Mouse (Mus musculus): ENCODE data around the gene Gm17657. TPM values are rescaled to one million over a fixed set of nuclear protein-coding genes. Genes with fewer than 3 reads are reported as not detected.

Gm17657 gene
- polyA plus RNA-seq, 1 experiment from 2014 or later, result not detected

- H3K4me1 ChIP-seq (ENCODE audit: control insufficient read depth, low read depth, low read length), result peaks cover 31% of the 10 kb centered on the region
- H3K4me2 ChIP-seq (ENCODE audit: low read depth, low read length), result peak overlapping the region; percentile 84
- no peaks in the 10 kb centered on the region for H3K9me3 ChIP-seq (replicated peaks; ENCODE audit: control insufficient read depth, low read length)
- no peaks in the 10 kb centered on the region for H3K27me3 ChIP-seq (ENCODE audit: control insufficient read depth, insufficient read depth, low read depth, low read length)
- H3K36me3 ChIP-seq (ENCODE audit: control insufficient read depth, insufficient read depth), result peaks cover 17% of the 10 kb centered on the region
- H3K4me3 ChIP-seq (ENCODE audit: low read depth, low read length), result peak overlapping the region; percentile 81
- H3K9ac ChIP-seq (ENCODE audit: low read depth, low read length), result peak overlapping the region; percentile 90
- 67% methylated on average over 8 of the region's 8 CpGs for whole genome bisulfite sequencing (ENCODE audit: insufficient replicate concordance)
- no peak; the same call in 1 of the 2 replicates for ATAC-seq (ENCODE audit: low read depth)
- H3K27ac ChIP-seq (ENCODE audit: low read length), result peak overlapping the region; percentile 95
These were observed 61.0 kb downstream of the Gm17657 start for GRCm38 (mm10) chr17:29488257-29488977.

- WGBS (ENCODE audit: insufficient replicate concordance), result 53% methylated on average over 3 of the region's 3 CpGs
- no peaks in the 10 kb centered on the region for H3K27me3 ChIP-seq (ENCODE audit: control insufficient read depth, insufficient read depth, low read depth, low read length)
- peaks cover 29% of the 10 kb centered on the region for H3K4me1 ChIP-seq (ENCODE audit: control insufficient read depth, low read depth, low read length)
- H3K4me3 ChIP-seq (ENCODE audit: low read depth, low read length), result no peak overlapping the region
- no peaks in the 10 kb centered on the region for H3K36me3 ChIP-seq (ENCODE audit: control insufficient read depth, insufficient read depth)
- no peak for ATAC-seq (ENCODE audit: low read depth)
- H3K9ac ChIP-seq (ENCODE audit: low read depth, low read length), result peak overlapping the region; percentile 21; the same call in 1 of the 2 replicates
- H3K27ac ChIP-seq (ENCODE audit: low read length), result 0 out of 2 replicates have a peak overlapping the region, but pooled peaks have one; percentile 9
- H3K4me2 ChIP-seq (ENCODE audit: low read depth, low read length), result no peak overlapping the region
- H3K9me3 ChIP-seq (replicated peaks; ENCODE audit: control insufficient read depth, low read length), result peaks cover 4% of the 10 kb centered on the region; the same call in 1 of the 2 replicates
These were observed 63.9 kb downstream of the Gm17657 start for GRCm38 (mm10) chr17:29485336-29486233.

GRCm38 (mm10) chr17:29484431-29484830, 65.0 kb downstream of the Gm17657 start:
- H3K4me3 ChIP-seq (ENCODE audit: low read depth, low read length), result no peak overlapping the region
- no peak overlapping the region for H3K4me2 ChIP-seq (ENCODE audit: low read depth, low read length)
- peaks cover 35% of the 10 kb centered on the region for H3K4me1 ChIP-seq (ENCODE audit: control insufficient read depth, low read depth, low read length)
- H3K9me3 ChIP-seq (replicated peaks; ENCODE audit: control insufficient read depth, low read length), result peaks cover 4% of the 10 kb centered on the region; the same call in 1 of the 2 replicates
- no peak for ATAC-seq (ENCODE audit: low read depth)
- no peak overlapping the region for H3K9ac ChIP-seq (ENCODE audit: low read depth, low read length)
- no peak overlapping the region for H3K27ac ChIP-seq (ENCODE audit: low read length)
- H3K36me3 ChIP-seq (ENCODE audit: control insufficient read depth, insufficient read depth), result no peaks in the 10 kb centered on the region
- H3K27me3 ChIP-seq (ENCODE audit: control insufficient read depth, insufficient read depth, low read depth, low read length), result no peaks in the 10 kb centered on the region
- WGBS (ENCODE audit: insufficient replicate concordance), result 81% methylated on average over 2 of the region's 2 CpGs

GRCm38 (mm10) chr17:29483282-29483681, 66.2 kb downstream of the Gm17657 start:
- Histone ChIP-seq H3K9ac (ENCODE audit: low read depth, low read length) (no peak overlapping the region), H3K27ac (ENCODE audit: low read length) (no peak overlapping the region), H3K27me3 (ENCODE audit: control insufficient read depth, insufficient read depth, low read depth, low read length) (no peaks in the 10 kb centered on the region), H3K36me3 (ENCODE audit: control insufficient read depth, insufficient read depth) (no peaks in the 10 kb centered on the region), H3K4me2 (ENCODE audit: low read depth, low read length) (no peak overlapping the region), H3K4me1 (ENCODE audit: control insufficient read depth, low read depth, low read length) (peaks cover 27% of the 10 kb centered on the region), H3K9me3 (replicated peaks; ENCODE audit: control insufficient read depth, low read length) (peaks cover 4% of the 10 kb centered on the region; the same call in 1 of the 2 replicates), H3K4me3 (ENCODE audit: low read depth, low read length) (no peak overlapping the region)
- 92% methylated on average over 2 of the region's 2 CpGs for WGBS (ENCODE audit: insufficient replicate concordance)
- ATAC-seq (ENCODE audit: low read depth), result no peak

GRCm38 (mm10) chr17:29482632-29483031, 66.8 kb downstream of the Gm17657 start:
- peaks cover 31% of the 10 kb centered on the region for H3K4me1 ChIP-seq (ENCODE audit: control insufficient read depth, low read depth, low read length)
- WGBS (ENCODE audit: insufficient replicate concordance), result 74% methylated on average over 7 of the region's 7 CpGs
- no peak overlapping the region for H3K27ac ChIP-seq (ENCODE audit: low read length)
- no peaks in the 10 kb centered on the region for H3K27me3 ChIP-seq (ENCODE audit: control insufficient read depth, insufficient read depth, low read depth, low read length)
- no peak overlapping the region for H3K9ac ChIP-seq (ENCODE audit: low read depth, low read length)
- H3K4me3 ChIP-seq (ENCODE audit: low read depth, low read length), result no peak overlapping the region
- no peaks in the 10 kb centered on the region for H3K36me3 ChIP-seq (ENCODE audit: control insufficient read depth, insufficient read depth)
- H3K9me3 ChIP-seq (replicated peaks; ENCODE audit: control insufficient read depth, low read length), result peaks cover 4% of the 10 kb centered on the region; the same call in 1 of the 2 replicates
- H3K4me2 ChIP-seq (ENCODE audit: low read depth, low read length), result no peak overlapping the region
- no peak for ATAC-seq (ENCODE audit: low read depth)

- ATAC-seq (ENCODE audit: low read depth), result peak; percentile 58; the same call in 1 of the 2 replicates
- Histone ChIP-seq H3K27me3 (ENCODE audit: control insufficient read depth, insufficient read depth, low read depth, low read length) (no peaks in the 10 kb centered on the region), H3K9ac (ENCODE audit: low read depth, low read length) (no peak overlapping the region), H3K27ac (ENCODE audit: low read length) (no peak overlapping the region), H3K4me2 (ENCODE audit: low read depth, low read length) (no peak overlapping the region), H3K4me3 (ENCODE audit: low read depth, low read length) (no peak overlapping the region), H3K4me1 (ENCODE audit: control insufficient read depth, low read depth, low read length) (peaks cover 18% of the 10 kb centered on the region), H3K36me3 (ENCODE audit: control insufficient read depth, insufficient read depth) (no peaks in the 10 kb centered on the region), H3K9me3 (replicated peaks; ENCODE audit: control insufficient read depth, low read length) (peaks cover 4% of the 10 kb centered on the region; the same call in 1 of the 2 replicates)
- WGBS (ENCODE audit: insufficient replicate concordance), result 44% methylated on average over 2 of the region's 2 CpGs
These were observed 69.2 kb downstream of the Gm17657 start for GRCm38 (mm10) chr17:29480256-29480655.

- Histone ChIP-seq H3K9me3 (replicated peaks; ENCODE audit: control insufficient read depth, low read length) (peaks cover 4% of the 10 kb centered on the region; the same call in 1 of the 2 replicates), H3K36me3 (ENCODE audit: control insufficient read depth, insufficient read depth) (no peaks in the 10 kb centered on the region), H3K27ac (ENCODE audit: low read length) (no peak overlapping the region), H3K4me2 (ENCODE audit: low read depth, low read length) (no peak overlapping the region), H3K4me3 (ENCODE audit: low read depth, low read length) (no peak overlapping the region), H3K9ac (ENCODE audit: low read depth, low read length) (no peak overlapping the region), H3K4me1 (ENCODE audit: control insufficient read depth, low read depth, low read length) (peaks cover 11% of the 10 kb centered on the region), H3K27me3 (ENCODE audit: control insufficient read depth, insufficient read depth, low read depth, low read length) (no peaks in the 10 kb centered on the region)
- ATAC-seq (ENCODE audit: low read depth), result no peak
- WGBS (ENCODE audit: insufficient replicate concordance), result 48% methylated on average over 4 of the region's 4 CpGs
These were observed 71.2 kb downstream of the Gm17657 start for GRCm38 (mm10) chr17:29478271-29478670.

- Histone ChIP-seq H3K27ac (ENCODE audit: low read length) (no peak overlapping the region), H3K36me3 (ENCODE audit: control insufficient read depth, insufficient read depth) (no peaks in the 10 kb centered on the region), H3K9ac (ENCODE audit: low read depth, low read length) (no peak overlapping the region), H3K4me3 (ENCODE audit: low read depth, low read length) (no peak overlapping the region), H3K27me3 (ENCODE audit: control insufficient read depth, insufficient read depth, low read depth, low read length) (no peaks in the 10 kb centered on the region), H3K9me3 (replicated peaks; ENCODE audit: control insufficient read depth, low read length) (0 out of 2 replicates have a peak, but pooled peaks cover under 1% of the 10 kb centered on the region), H3K4me1 (ENCODE audit: control insufficient read depth, low read depth, low read length) (peaks cover 11% of the 10 kb centered on the region), H3K4me2 (ENCODE audit: low read depth, low read length) (no peak overlapping the region)
- ATAC-seq (ENCODE audit: low read depth), result no peak
- 84% methylated on average over 10 of the region's 10 CpGs for WGBS (ENCODE audit: insufficient replicate concordance)
These were observed 72.1 kb downstream of the Gm17657 start for GRCm38 (mm10) chr17:29477357-29477756.
